Mouse (Mus musculus) gastrocnemius, postnatal 10 days (tissue): Measurements from ENCODE around the gene Socs2. TPM values are rescaled to one million over a fixed set of nuclear protein-coding genes. Genes with fewer than 3 reads are reported as not detected.
"Not testable (repeated sequence)": the region's sequence is repeated elsewhere in the genome, so short reads cannot be mapped to it uniquely, and the experiment has no call there.

Experiments
- DNase-seq: peaks from one replicate; pipeline ENCODE4 v3.0.0; 2021; ENCODE audit warnings: mixed read lengths
- total RNA-seq, 2 experiments: library from RNA; stranded (reverse); gene quantifications; 2 replicates each; pipeline ENCODE4 v1.2.3; 2021

The Socs2 gene
- total RNA-seq, 2 experiments from 2014 or later = 13.9 to 21.3 TPM

DNA sequence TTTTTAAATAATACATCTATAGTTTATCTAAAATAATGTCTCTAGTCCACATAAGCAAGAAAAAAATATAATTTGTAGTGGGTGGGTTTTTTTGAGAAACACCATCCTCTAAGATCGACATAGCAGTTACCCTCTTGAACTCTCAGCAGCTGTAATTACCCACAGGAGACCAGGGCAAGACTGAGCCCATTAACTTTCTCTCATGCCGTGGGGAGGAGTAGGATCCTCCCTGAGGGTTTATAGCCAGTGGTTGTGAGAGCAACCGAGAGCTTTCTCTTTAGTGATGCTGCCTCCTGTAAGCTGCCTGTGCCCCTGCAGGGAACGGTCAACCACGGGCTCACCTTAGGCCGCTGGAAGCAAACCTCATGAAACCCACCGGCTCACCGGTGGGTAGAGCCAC, 24.9 kb downstream of the Socs2 start:
- DNase-seq = no peak

DNA sequence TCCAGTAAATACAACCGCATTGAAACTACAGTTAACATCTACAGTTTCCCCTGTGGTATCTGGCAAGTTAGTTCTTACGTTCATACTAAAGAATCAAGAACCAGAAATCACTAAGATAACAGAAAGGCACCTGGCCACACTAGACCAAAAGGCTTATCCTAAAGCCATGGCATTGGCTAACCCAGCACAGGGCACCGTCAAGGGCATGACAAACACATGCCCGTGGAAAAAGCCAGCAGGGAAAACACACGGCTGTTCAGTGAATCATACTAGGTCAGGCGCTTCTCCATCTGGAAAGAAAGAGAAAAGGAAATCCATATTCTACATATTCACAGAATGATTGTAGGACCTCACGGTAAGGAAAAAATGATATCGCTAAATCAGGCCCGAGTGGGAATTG, 26.1 kb downstream of the Socs2 start:
- DNase-seq = no peak

DNA sequence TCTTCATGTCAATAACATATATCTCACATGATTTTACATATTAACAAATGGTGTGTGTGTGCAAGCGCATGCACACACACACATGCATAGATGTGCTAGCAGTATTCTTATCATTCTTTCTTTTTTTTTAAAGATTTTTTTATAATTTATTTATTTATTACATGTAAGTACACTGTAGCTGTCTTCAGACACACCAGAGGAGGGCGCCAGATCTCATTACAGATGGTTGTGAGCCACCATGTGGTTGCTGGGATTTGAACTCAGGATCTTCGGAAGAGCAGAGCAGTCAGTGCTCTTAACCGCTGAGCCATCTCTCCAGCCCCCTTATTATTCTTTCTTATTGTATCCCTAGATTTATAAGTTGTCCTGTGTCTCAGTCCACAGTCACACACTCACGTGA, 27.2 kb downstream of the Socs2 start:
- DNase-seq = not testable (repeated sequence)

DNA sequence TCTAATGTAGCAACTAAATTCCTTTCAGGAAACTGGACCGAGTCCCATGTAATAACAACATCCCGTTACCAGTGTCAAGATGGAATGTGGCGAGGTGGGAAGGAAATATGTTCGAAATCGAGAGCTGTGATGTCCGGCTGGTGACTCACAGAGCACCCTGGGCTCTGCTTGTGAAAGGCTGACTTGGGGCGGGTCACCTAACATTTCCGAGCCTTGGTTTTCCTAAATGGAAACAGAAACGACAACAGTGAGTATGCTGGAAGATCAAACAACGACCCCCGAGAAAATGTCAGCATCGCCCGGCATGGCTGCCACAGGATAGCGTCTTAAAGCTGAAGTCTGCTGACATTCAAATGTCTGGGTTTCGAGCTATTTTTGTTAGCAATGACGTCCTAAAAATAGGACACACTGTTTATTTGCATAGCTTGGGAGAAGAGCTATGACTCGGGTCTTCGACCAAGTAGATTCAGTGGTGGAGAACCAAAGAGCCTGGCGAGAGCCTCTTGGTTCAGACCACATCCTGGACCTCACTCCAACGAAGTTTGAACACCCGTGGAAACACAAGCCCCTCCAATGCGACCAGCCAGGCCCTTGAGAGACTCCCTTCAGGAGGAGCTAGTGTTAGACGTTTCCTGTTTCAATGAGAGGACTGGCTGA, 28.0 kb downstream of the Socs2 start:
- DNase-seq = no peak

DNA sequence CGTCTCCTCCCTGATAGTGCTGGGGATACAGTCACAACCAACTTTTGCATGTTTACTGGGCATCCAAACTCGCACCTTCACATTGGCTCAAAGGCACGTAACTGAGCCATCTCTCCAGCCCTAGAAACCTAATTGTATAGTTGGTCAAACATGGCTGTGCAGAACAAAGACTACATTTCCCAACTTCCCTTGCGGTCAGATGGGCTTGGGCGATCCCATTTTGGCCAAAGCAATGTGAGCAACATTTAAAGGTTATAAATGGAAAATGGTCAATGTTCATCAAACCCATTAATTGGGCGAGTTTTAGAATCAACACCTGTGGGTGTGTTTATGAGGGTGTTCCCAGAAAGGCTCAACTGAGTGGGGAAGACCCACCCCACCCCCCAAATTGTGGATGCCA, 30.5 kb downstream of the Socs2 start:
- no peak for DNase-seq

DNA sequence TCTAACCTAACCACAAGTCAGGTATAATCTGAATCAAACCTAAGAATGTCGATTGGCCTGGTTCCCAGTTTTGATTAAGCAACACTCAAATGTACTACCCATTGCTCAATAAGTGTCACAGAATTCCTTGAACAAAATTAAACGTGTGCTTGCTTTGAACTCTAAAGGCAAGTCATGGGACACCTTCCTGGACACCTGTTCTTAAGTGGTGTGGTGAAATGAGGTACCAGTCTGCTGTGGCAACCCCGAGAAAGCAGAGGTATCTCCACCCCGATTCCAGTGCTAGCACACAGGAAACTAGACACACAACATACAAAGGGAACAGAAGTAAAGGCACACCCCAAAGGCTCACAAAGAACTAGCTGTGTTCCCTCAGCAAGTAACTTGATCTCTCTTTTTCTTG, 31.2 kb downstream of the Socs2 start:
- no peak for DNase-seq

DNA sequence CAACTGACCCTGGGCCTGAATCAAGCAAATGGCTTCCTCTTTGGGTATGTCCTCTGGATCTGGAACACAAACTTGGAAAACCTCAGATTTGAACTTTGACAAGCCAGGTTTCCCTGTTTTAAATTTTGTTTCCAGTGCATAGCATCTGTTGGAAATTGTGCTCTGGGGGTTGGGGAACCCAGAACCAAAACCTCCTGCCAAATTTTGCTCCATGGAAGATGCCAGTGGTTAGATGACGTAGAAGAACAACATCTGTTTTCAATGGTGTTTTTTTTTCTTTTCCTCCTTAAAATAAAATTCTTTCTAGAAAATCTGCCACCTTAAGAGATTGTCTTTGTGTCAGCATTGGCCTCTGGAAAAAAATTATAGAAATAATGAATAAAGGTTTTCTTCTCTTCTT, 31.9 kb downstream of the Socs2 start:
- DNase-seq = no peak

DNA sequence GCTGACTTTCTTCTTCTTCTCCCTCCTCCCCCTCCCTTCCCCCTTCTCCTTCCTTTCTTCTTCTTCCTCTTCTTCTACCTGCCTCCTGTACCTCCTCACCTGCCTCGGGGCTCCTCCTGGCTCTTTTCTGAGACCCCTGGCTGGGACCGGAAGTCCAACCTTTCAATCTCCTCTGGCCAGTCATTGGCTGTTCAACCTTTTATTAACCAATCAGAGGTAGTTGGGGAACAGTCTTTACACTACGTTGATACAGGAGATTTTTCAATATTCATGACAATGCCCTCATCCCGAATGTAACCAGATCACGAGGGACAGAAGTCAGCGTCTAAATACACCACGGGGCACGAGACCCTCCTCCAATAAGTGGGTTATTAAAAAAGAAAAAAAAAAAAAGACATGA, 32.5 kb downstream of the Socs2 start:
- DNase-seq = no peak

DNA sequence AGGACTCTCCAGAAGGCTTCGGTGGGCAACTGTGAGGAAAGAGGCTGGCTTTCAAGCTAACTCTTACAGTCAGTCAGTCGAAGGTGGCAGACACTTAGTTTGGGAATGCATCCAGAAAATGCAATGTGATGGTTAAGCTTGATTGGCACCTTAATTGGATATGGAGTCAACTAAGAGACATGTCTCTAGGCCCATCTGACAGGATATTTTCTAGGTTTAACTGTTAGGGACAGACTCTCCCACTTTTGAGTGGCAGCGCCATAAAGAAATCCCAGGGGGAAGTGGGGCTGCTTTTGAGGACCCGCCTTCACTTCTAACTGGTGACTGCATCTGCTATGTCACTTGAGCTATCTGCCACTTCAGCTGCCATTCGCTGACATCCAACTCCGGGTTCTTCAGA, 43.6 kb downstream of the Socs2 start:
- no peak for DNase-seq

DNA sequence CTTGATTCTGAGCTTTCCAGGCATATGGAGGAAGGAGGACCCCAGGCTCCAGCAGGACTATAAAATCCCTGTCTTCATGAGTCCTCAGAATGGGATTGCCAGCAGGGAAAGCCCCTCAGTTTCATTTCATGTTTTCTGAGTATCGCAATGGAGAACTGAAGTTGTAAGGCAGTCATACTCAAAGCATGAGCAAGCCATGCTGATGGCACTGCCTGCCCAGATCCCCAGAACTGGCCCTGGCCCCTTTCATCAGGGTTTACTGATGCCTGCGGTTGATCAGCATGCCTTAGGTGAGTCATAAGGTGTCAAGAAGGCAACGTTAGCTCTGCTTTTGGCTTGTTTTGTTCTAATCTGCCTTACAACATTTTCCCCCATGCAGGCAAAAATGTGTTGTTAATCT, 45.0 kb downstream of the Socs2 start:
- DNase-seq = no peak

DNA sequence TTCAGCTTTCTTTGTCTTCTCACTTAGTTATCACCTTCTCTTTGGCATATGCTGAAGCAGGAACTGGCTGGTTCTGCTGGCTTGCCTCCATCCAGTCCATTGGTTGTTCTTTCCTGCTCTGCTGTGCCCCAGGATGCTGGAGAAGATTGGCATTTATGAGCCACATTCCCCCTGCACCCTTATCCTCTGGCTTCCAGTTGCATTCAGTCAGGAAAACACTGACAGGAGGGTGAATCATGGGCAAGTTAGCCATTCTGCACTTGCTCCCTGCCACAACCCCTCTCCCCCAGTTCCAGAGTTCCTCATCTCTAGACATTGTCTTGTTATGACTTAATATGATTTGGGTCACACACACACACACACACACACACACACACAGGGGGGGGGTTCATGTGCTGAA, 47.8 kb downstream of the Socs2 start:
- no peak for DNase-seq

DNA sequence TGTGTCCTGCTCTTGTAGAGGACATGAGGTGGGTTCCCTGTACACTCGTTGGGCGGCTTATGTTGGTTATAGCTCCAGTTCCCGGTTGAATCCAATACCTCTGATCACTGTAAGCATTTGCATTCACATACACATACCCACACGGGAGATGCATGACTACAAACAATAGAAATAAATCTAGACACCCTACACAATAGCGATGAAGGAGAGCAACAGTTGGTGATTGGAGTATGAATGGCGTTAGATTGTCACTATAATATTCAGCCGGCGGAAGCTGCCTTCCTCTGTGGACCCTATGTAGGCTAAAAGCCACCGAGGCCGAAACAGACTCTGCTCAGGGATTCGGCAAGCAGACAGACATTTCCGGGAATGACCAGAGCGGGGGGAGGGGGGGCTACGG, 48.8 kb downstream of the Socs2 start:
- no peak for DNase-seq

DNA sequence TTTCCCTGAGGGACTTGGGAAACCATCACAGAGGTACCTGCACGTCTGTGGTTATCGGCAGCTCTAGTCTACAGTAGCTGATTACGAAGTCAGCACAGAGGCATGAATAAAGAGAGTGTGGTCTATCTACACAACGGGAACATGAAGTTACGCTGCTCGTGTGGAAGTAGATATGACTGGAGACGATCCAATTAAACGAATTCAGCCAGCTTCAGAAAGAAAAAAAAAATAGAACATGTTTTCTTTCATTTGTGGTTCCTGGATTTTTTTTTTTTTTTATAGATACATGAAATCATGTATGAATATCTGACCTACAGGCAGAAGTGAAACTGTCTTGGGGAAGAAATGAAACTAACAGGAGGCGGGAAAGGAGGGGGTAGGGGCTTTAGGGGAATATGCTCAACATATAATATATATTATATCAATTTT, 49.3 kb downstream of the Socs2 start:
- no peak for DNase-seq

DNA sequence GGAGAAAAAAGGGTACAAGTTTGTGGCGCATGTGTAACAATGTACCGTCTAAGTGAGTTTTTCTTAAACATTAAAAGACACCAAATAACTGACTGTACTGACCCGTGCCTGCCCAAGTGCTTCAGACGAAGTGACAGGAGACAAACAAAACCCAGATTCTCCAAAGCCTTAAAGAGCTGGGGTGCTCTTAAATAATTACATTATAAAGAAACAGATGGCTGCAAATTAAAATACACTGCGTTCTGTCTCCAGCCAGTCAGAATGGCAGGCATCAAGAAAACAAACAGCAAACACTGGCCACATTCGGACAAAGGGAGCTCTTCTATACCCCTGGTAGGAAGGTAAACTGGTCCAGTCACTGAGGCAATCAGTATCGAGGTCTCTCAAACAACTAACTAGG, 49.7 kb downstream of the Socs2 start:
- DNase-seq = no peak

DNA sequence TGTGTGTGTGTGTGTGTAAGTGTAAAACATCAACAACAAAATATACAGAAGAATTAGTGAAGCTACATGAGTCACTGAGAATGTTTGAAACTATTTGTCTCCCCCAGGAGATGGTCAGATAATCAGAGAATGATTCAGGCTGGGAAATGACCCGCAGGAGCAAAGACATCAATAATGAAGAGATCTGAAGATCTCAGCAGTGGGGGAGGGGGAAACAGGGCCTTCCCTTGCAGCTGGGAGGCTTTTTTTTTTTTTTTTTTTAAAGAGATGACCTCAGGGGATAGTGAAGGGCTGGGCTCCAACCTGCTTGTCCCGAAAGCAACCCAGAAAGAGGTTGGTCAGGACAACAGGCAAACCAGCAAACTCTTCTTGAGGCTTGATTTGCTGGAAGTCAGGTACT, 54.7 kb downstream of the Socs2 start:
- DNase-seq = peak; percentile 11

DNA sequence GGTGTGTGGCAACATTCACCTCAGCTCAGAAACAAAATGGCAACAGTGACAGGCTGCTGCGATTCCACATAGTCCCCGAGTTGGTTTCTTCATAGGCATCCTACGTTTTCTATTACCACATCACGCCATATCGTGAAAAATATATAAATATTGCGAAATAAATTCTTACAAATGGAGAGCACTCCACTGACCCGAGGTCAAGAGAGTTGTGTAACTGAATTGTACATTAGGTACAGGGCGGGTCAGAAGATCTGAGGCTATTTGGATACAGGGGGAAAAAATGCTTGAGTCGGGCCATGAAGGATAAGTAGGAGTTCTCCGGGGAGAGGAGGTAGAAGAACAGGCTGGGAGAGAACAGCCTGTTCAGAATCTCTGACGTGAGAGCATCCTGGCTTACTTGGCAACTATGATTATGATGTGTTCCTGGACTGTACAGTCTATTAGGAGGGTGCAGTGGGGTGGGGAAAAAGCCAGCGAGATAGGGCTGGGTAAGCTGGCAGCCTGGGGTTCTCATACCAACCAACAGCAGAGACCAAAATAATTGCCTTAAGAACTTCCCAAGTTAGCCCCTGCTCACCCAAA, 55.6 kb downstream of the Socs2 start:
- DNase-seq = no peak

DNA sequence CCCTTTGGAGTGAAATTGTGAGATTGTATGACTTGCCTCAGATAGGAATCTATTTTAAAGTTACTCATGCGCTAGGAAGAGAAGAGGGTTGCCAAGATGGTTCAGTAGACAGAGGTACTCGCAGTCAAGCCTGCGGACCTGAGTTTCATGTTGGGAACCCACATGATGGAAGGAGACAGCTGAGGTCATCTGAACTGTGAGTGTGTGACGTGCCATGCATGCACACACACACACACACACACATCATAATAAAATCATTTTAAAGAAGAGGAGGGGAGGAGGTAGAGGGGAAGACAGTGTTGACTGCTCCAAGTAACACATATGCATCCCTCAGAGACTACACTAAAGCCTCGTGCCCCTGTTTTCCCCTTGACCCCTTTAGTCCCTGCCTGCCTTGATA, 56.9 kb downstream of the Socs2 start:
- no peak for DNase-seq

DNA sequence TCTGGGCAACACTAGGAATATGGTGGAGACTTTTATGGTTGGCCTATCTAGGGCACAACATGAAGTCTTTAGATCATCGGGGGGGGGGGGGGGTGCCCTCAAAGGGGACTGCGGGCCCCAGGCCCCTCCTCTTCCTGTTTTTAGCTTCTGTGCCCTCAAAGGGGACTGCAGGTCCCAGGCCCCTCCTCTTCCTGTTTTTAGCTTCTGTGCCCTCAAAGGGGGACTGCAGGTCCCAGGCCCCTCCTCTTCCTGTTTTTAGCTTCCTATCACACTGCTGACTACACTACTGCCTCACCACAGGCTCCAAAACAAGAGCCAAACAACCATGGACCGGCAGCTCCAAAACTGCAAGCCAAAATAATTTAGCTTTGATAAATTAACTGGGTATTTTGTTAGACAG, 59.3 kb downstream of the Socs2 start:
- no peak for DNase-seq

DNA sequence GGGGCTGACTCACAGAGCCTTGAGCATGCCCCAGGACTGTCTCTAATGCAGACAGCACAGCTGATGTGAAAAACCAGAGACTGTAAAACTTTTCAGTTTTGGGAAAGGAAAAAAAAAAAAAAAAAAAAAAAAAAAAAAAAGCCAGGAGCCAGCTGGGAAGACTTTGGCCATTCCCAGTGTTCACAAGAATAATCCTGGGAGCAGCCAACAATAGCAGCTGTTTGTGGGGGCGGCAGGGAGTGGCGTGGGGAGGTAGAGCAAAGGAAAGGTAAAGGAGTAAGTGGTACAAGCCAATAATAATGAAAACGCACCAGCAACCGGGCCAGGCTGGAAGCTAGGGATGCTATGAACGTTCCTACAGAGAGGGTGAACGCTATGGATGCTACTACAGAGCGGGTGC, 60.3 kb downstream of the Socs2 start:
- no peak for DNase-seq

DNA sequence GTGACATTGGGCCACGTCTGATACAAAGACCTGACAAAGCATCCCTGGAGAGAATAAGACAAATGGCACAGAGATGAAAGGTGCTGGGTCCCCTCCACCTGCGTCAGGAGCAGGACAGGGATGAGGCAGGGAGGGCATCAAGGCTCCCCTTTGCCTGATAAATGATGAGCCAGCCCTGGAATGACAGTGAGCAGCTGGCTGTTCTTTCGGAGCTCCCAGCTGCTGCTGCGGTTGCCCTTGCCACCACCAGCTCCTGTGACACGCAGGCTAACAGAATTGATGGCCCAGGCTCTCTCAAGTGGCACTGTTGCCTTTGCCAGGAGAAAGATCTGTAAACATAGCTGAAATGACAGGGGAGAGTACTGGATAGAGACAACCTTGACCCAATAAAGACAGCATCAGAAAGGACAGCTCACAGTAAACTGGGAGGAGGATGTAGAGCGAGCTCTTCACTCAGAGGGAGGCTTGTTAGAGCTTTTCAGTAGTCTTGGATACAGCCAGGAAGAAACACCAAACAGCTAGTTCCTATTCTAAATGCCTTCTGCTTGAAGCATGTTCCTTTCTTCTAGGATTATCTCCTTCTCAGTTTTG, 61.2 kb downstream of the Socs2 start:
- DNase-seq = peak; percentile 6

DNA sequence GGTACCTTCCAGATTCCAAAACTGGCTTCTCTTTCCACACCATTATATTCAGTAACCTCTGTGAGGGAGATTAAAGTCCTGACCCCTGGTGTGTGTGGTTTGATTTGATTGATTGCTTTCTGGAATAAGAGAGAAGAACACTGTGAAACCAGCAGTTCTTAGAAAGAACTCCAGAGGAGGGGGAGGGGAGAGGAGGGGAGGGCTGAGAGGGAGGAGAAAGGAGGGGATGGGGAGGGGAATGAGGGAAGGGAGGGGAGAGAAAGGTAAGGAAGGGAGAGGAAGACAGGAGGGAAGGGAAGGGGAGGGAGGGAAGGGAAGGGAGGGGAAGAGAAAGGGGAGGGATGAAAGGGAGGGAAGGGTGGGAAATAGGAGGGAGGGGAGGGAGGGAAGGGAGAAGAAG, 62.3 kb downstream of the Socs2 start:
- no peak for DNase-seq

DNA sequence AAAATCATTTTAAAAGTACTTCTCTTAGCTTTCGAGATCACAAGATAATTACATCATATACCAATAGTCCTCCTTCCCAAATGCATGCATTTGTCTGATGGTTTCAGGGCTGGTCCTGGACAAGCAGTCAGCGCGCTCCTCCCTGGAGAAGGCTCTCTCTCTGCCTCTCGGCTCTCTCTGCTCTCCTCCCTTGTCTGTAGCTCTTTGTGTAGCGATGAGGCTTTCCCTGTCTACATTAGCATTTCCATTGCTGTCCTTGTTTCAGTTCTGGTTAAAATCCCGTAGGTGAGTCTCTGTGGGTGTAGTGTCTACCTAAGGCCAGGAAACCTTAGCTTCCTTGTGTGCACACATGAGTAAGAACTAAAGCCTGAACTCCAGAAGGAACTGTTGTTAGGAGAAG, 62.9 kb downstream of the Socs2 start:
- DNase-seq = no peak

DNA sequence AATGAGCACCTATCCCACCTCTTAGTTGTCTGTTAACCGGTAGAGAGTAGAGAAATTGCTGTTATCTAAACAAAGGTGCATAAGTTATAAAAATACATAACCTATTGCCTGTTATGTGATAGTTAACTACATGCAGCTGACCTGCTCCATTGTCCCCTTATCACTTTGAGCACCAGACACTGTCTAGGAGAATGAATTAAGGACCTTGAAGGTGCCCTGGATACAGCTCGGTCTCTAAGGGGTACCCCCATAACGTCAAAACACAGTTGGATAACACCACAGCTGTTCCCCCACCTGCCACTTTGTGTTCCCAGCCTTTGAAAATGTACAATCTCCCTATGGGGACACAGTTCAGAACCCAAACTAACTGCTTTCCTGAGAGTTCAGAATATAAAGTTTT, 68.5 kb downstream of the Socs2 start:
- no peak for DNase-seq

DNA sequence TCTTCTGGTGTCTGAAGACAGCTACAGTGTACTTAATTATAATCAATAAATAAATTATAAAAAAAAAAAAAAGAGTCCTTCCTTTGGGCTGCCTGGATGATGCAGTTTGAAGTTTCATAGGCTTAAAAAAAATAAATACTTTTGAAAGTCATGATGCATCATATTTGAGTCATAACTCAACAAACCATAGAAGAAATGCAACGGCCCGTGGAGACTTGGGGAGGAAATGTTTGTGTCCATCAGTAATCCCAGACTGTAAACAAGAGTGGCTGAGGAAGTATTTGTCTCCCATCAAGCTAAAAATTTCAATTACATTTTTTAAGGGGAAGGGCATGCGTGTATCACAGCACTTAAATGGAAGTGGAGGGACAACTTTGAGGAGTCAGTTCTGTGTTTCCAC, 69.2 kb downstream of the Socs2 start:
- no peak for DNase-seq
